Mouse (Mus musculus) spleen, adult 10 weeks (tissue): ENCODE results near the gene Slc2a2. TPM values are rescaled to one million over a fixed set of nuclear protein-coding genes. Genes with fewer than 3 reads are reported as not detected.

Source experiments
- polyA plus RNA-seq: library from polyadenylated mRNA; stranded (reverse); fragments of 350-450 nt; fragmentation: Illumina TruSeq; extraction: RNeasy Lipid Tissue Mini Kit (QIAGEN cat#74804); gene quantifications from one replicate; pipeline ENCODE4 v1.2.3, GENCODE M21; 2015; ENCODE audit warnings: low replicate concordance; ENCODE audit not compliant: insufficient read depth

Gene Slc2a2
- polyA plus RNA-seq: not detected

GRCm38 (mm10) chr3:28697797-28698196, at the start of gene Slc2a2:
Slc2a2 (plus strand) TSS chr3:28697903.

Other genes with a start within 250 kb of the Slc2a2 start
- 8.8 TPM for gene Eif5a2, start 83.4 kb downstream of the Slc2a2 start, polyA plus RNA-seq
- 670 TPM for gene Rpl22l1, start 107.5 kb downstream of the Slc2a2 start, polyA plus RNA-seq
- gene Gm1527, start 194.7 kb downstream of the Slc2a2 start, polyA plus RNA-seq: not detected